Mouse (Mus musculus): ENCODE data around the gene Grm1.

The Grm1 gene

GRCm38 (mm10) chr10:11081611-11082398 is at the start of gene Grm1:
TSS of gene Grm1 (minus strand) at chr10:11082356.
- 1% methylated on average over 32 of the region's 32 CpGs for WGBS

GRCm38 (mm10) chr10:11121781-11122180 is 39.6 kb upstream of the Grm1 start:
- WGBS = 74% methylated on average over 2 of the region's 2 CpGs

- WGBS = 76% methylated on average over 4 of the region's 4 CpGs
These were observed 16.4 kb upstream of the Grm1 start for GRCm38 (mm10) chr10:11098475-11099044.

- 68% methylated on average over 3 of the region's 3 CpGs for WGBS
These were observed 4.2 kb upstream of the Grm1 start for GRCm38 (mm10) chr10:11086348-11086747.

GRCm38 (mm10) chr10:11080725-11081610 is 1.2 kb downstream of the Grm1 start:
- WGBS = 6% methylated on average over 25 of the region's 25 CpGs

- WGBS = 9% methylated on average over 32 of the region's 33 CpGs
These were observed 2.0 kb downstream of the Grm1 start for GRCm38 (mm10) chr10:11080013-11080724.

GRCm38 (mm10) chr10:11079506-11079905 is 2.6 kb downstream of the Grm1 start:
- WGBS = 52% methylated on average over 8 of the region's 8 CpGs

- WGBS = 70% methylated on average over 2 of the region's 2 CpGs
These were observed 17.0 kb downstream of the Grm1 start for GRCm38 (mm10) chr10:11065136-11065535.

GRCm38 (mm10) chr10:11061318-11062071 is 20.7 kb downstream of the Grm1 start:
- 41% methylated on average over 10 of the region's 10 CpGs for WGBS

GRCm38 (mm10) chr10:11049361-11049760 is 32.8 kb downstream of the Grm1 start:
- 46% methylated on average over 7 of the region's 7 CpGs for WGBS

GRCm38 (mm10) chr10:11045421-11045820 is 36.7 kb downstream of the Grm1 start:
- WGBS = 66% methylated on average over 13 of the region's 13 CpGs

- 82% methylated on average over 1 of the region's 1 CpGs for WGBS
These were observed 37.6 kb downstream of the Grm1 start for GRCm38 (mm10) chr10:11044455-11045106.

- 82% methylated on average over 2 of the region's 2 CpGs for WGBS
These were observed 49.9 kb downstream of the Grm1 start for GRCm38 (mm10) chr10:11032221-11032620.

- 57% methylated on average over 6 of the region's 6 CpGs for WGBS
These were observed 56.2 kb downstream of the Grm1 start for GRCm38 (mm10) chr10:11025764-11026518.

- WGBS = 66% methylated on average over 2 of the region's 2 CpGs
These were observed 63.1 kb downstream of the Grm1 start for GRCm38 (mm10) chr10:11018970-11019531.

- WGBS = 58% methylated on average over 3 of the region's 3 CpGs
These were observed 68.5 kb downstream of the Grm1 start for GRCm38 (mm10) chr10:11013653-11014052.

- WGBS = 25% methylated on average over 1 of the region's 1 CpGs
These were observed 85.4 kb downstream of the Grm1 start for GRCm38 (mm10) chr10:10996766-10997165.

- WGBS = 80% methylated on average over 3 of the region's 3 CpGs
These were observed 90.4 kb downstream of the Grm1 start for GRCm38 (mm10) chr10:10991708-10992107.

GRCm38 (mm10) chr10:10971311-10971710 is 110.8 kb downstream of the Grm1 start:
- 41% methylated on average over 2 of the region's 2 CpGs for WGBS
